Mouse (Mus musculus) heart, embryonic 12.5 days (tissue): ENCODE measurements around the gene Prss35. TPM values are rescaled to one million over a fixed set of nuclear protein-coding genes. Genes with fewer than 3 reads are reported as not detected.

Experiments
- ATAC-seq: fragments of 200-750 bp; cut with Nextera tagmentation; 2 replicates; pipeline ENCODE4 v1.8.0; 2017; ENCODE audit warnings: moderate TSS enrichment, moderate library complexity; ENCODE audit not compliant: insufficient number of reproducible peaks, low FRiP score
- H3K27ac ChIP-seq: fragments of 300-500 bp; sonication (generic); 2 replicates; pipeline ENCODE4 v1.5.1; 2016; ENCODE audit warnings: mild to moderate bottlenecking, moderate library complexity; ENCODE audit not compliant: poor library complexity, severe bottlenecking
- H3K27me3 ChIP-seq: fragments of 300-500 bp; sonication (generic); replicated peaks from 2 replicates; pipeline ENCODE4 v1.6.1; 2016; ENCODE audit warnings: mild to moderate bottlenecking, moderate library complexity
- H3K36me3 ChIP-seq: fragments of 300-500 bp; sonication (generic); 2 replicates; pipeline ENCODE4 v1.6.1; 2016; ENCODE audit warnings: mild to moderate bottlenecking, moderate library complexity
- H3K4me1 ChIP-seq: fragments of 300-500 bp; sonication (generic); replicated peaks from 2 replicates; pipeline ENCODE4 v1.6.1; 2016; ENCODE audit warnings: mild to moderate bottlenecking
- H3K4me2 ChIP-seq: fragments of 300-500 bp; sonication (generic); 2 replicates; pipeline ENCODE4 v1.6.1; 2016; ENCODE audit warnings: mild to moderate bottlenecking, moderate library complexity
- H3K4me3 ChIP-seq: fragments of 300-500 bp; sonication (generic); 2 replicates; pipeline ENCODE4 v1.5.1; 2016; ENCODE audit warnings: mild to moderate bottlenecking
- H3K9ac ChIP-seq: fragments of 300-500 bp; sonication (generic); 2 replicates; pipeline ENCODE4 v1.6.1; 2016; ENCODE audit warnings: mild to moderate bottlenecking, moderate library complexity
- H3K9me3 ChIP-seq: fragments of 300-500 bp; sonication (generic); replicated peaks from 2 replicates; pipeline ENCODE4 v1.6.1; 2016; ENCODE audit warnings: mild to moderate bottlenecking, moderate library complexity
- WGBS: fragments of 180-500 bp; shearing (Covaris S2); methylation state at CpG from one replicate; pipeline ENCODE4 v1.1.7; 2016; 5-methylcytosine and 5-hydroxymethylcytosine counted together
- polyA plus RNA-seq: library from polyadenylated mRNA; unstranded; fragments of >200 nt; fragmentation: Nextera tagmentation; extraction: Ambion mirVana; gene quantifications from 2 replicates; pipeline ENCODE4 v1.2.1, GENCODE M21; 2016

The Prss35 gene
- polyA plus RNA-seq, 1 experiment from 2014 or later: 32.7 TPM

DNA sequence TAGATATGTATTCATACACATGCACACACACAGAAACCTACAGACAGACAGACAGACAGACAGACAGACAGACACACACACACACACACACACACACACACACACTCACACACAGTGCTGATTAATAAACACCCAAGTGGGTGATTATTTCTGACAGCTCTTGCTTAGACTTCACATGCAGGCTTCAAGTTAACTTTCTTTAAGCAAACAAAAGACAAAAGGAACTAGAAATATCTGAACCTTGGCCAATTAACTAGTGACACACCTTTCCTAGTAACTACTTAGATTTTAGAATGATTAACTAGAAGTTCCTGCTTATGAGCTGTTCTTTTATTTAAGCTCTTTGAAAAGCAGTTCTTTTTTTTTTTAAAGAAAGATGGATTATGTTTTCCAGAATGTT lies 9.1 kb upstream of the Prss35 start:
- H3K9me3 ChIP-seq: no peaks in the 10 kb centered on the region
- no peak overlapping the region for H3K4me2 ChIP-seq
- H3K4me3 ChIP-seq: no peak overlapping the region
- H3K9ac ChIP-seq: no peak overlapping the region
- no peaks in the 10 kb centered on the region for H3K36me3 ChIP-seq
- ATAC-seq: no peak
- H3K4me1 ChIP-seq: peaks cover 27% of the 10 kb centered on the region
- no peaks in the 10 kb centered on the region for H3K27me3 ChIP-seq
- H3K27ac ChIP-seq: no peak overlapping the region

DNA sequence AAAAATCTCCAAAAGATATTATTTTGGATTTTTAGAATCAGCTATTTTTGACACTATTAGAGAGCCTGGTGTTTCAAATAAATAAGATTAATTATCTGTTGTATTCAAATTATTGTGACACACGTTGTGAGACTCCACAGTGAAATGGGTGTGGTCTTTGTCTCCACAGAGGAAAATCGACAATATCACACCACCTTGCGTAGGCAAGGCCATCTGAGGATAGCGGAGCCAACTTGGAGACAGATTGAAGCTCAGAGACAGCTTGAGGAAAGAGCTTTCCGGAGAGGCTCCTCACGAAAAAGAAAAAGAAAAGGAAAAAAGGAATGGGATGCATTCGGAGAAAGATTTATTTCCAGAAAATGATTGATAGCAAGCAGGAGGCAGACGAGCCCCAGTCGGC lies 8.7 kb upstream of the Prss35 start:
- 77% methylated on average over 9 of the region's 9 CpGs for WGBS
- Histone ChIP-seq H3K27me3 (no peaks in the 10 kb centered on the region), H3K4me3 (no peak overlapping the region), H3K9me3 (no peaks in the 10 kb centered on the region), H3K9ac (no peak overlapping the region), H3K4me1 (peaks cover 29% of the 10 kb centered on the region), H3K27ac (no peak overlapping the region), H3K4me2 (no peak overlapping the region), H3K36me3 (no peaks in the 10 kb centered on the region)
- ATAC-seq: no peak

GRCm38 (mm10) chr9:86736991-86737390 lies 6.5 kb upstream of the Prss35 start:
- Histone ChIP-seq H3K36me3 (no peaks in the 10 kb centered on the region), H3K9me3 (no peaks in the 10 kb centered on the region), H3K27me3 (no peaks in the 10 kb centered on the region), H3K4me3 (no peak overlapping the region), H3K4me2 (no peak overlapping the region), H3K9ac (no peak overlapping the region), H3K4me1 (peaks cover 32% of the 10 kb centered on the region), H3K27ac (peak overlapping the region; percentile 69)
- peak; percentile 86 for ATAC-seq
- WGBS: 26% methylated on average over 4 of the region's 4 CpGs

DNA sequence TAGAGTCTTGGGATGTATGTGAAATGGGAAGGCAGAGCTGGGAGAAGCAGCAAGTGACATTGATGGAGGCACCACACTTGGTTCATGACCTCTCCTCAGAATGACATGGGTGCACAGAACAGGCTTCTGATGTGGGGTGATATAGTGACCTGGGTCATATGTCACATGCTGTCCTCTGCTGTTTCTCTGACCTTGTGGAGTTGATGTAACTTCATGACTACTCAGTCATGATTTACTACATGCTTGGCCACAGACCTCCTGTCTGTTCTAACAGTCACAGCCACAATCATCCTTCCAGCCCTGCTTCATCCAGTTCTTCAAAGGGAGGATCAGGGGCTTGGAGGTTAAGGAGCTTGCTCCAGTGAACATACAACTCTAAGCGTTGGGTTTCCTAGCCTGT lies 5.4 kb upstream of the Prss35 start:
- no peaks in the 10 kb centered on the region for H3K36me3 ChIP-seq
- no peak overlapping the region for H3K4me3 ChIP-seq
- H3K27me3 ChIP-seq: no peaks in the 10 kb centered on the region
- H3K4me2 ChIP-seq: no peak overlapping the region
- WGBS: 79% methylated on average over 1 of the region's 1 CpGs
- no peak for ATAC-seq
- no peaks in the 10 kb centered on the region for H3K9me3 ChIP-seq
- H3K27ac ChIP-seq: no peak overlapping the region
- H3K4me1 ChIP-seq: peaks cover 38% of the 10 kb centered on the region
- H3K9ac ChIP-seq: no peak overlapping the region

DNA sequence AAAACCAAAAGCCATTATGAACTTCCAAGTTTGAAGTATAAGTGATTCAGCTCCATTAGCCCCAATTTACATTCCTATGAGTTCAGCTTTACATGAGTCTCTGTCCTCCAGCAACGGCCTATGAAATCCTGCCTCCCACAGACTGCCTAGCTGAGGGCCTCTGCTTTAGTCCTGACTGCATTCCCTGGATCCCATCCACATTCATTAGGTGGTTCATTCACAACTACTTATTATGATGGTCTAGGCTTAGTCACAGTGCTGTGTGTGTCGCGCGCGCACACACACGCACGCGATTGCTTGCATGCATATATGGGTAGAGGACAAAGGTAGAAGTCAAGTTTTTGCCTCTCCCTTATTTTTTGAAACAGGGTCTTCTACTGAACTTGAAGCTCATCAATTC lies 4.6 kb upstream of the Prss35 start:
- H3K36me3 ChIP-seq: no peaks in the 10 kb centered on the region
- peaks cover 45% of the 10 kb centered on the region for H3K4me1 ChIP-seq
- no peak overlapping the region for H3K4me2 ChIP-seq
- no peak overlapping the region for H3K9ac ChIP-seq
- H3K27me3 ChIP-seq: no peaks in the 10 kb centered on the region
- no peaks in the 10 kb centered on the region for H3K9me3 ChIP-seq
- H3K4me3 ChIP-seq: no peak overlapping the region
- no peak overlapping the region for H3K27ac ChIP-seq
- ATAC-seq: no peak
- WGBS: 93% methylated on average over 8 of the region's 8 CpGs

- 28% methylated on average over 3 of the region's 3 CpGs for WGBS
- ATAC-seq: no peak
- Histone ChIP-seq H3K36me3 (no peaks in the 10 kb centered on the region), H3K4me2 (no peak overlapping the region), H3K9ac (no peak overlapping the region), H3K27me3 (no peaks in the 10 kb centered on the region), H3K27ac (no peak overlapping the region), H3K4me1 (peaks cover 46% of the 10 kb centered on the region), H3K9me3 (no peaks in the 10 kb centered on the region), H3K4me3 (no peak overlapping the region)
These were observed 3.5 kb upstream of the Prss35 start for GRCm38 (mm10) chr9:86739971-86740370.

DNA sequence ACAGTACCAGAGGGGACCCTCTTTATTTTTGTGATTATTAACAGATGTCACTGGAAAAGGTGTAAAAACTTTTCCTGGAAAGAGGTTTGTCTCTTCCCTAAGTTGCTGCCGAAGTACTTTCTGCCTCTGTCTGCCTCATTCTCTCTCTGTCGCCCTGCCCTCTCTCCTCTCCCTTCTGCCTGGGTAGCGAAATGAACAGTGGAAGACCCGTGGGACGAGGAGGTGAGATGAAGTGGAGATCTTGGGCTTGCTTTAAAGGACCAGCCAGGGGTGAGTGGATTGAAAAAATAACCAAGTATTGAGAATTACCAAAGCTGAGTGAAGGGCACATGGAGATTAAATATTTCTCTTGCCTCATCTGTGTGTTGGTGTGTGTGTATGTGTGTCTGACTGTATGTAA lies 592 bp downstream of the Prss35 start:
- H3K27ac ChIP-seq: peak overlapping the region; percentile 18; the same call in 1 of the 2 replicates

DNA sequence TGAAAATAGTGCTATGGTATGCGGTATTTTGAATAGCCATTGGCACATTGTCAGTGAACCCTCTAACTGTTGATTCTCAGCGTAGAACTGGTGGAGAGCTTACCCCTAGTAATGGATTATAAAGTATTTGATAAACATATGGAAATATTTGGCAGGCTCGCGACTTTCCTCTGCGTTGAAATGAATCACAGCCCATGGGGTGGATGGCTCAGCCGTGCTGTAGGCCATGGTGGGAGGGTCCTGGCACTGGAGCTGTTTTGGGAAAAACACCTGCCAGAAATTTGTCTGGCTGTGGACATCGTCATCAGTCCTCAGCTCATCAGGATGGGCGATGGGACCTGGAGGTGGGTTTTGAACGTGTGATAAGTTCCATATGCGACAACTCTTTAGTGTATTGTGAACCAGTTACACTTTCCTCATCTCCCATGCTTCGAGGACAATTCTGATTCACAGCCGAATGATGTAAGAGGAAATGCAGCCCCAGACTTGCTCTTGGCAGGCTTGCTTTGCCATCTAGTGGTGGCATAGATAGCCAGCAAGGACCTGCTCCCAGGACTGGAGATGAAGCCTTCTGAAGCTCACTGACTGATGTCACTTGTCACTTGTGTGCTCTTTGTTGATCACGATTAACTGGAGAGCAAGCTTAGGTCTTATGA lies 2.6 kb downstream of the Prss35 start:
- WGBS: 30% methylated on average over 13 of the region's 13 CpGs
- Histone ChIP-seq H3K4me1 (peaks cover 13% of the 10 kb centered on the region), H3K4me3 (no peak overlapping the region), H3K9ac (no peak overlapping the region), H3K36me3 (no peaks in the 10 kb centered on the region), H3K27ac (no peak overlapping the region), H3K9me3 (no peaks in the 10 kb centered on the region), H3K4me2 (peak overlapping the region; percentile 29; the same call in 1 of the 2 replicates), H3K27me3 (no peaks in the 10 kb centered on the region)
- ATAC-seq: peak; percentile 68

More for the DNA sequence above, 592 bp downstream of the Prss35 start:
- no peak for ATAC-seq
- Histone ChIP-seq H3K4me2 (peak overlapping the region; percentile 79), H3K36me3 (no peaks in the 10 kb centered on the region), H3K9me3 (no peaks in the 10 kb centered on the region), H3K4me1 (peaks cover 22% of the 10 kb centered on the region), H3K27me3 (no peaks in the 10 kb centered on the region), H3K9ac (no peak overlapping the region), H3K4me3 (peak overlapping the region; percentile 52)
- 45% methylated on average over 5 of the region's 5 CpGs for WGBS

GRCm38 (mm10) chr9:86762477-86763376 lies 19.3 kb downstream of the Prss35 start:
- H3K27ac ChIP-seq: no peak overlapping the region
- no peaks in the 10 kb centered on the region for H3K27me3 ChIP-seq
- H3K4me2 ChIP-seq: no peak overlapping the region
- ATAC-seq: no peak
- no peak overlapping the region for H3K4me3 ChIP-seq
- H3K9me3 ChIP-seq: 0 out of 2 replicates have a peak, but pooled peaks cover 7% of the 10 kb centered on the region
- 50% methylated on average over 8 of the region's 8 CpGs for WGBS
- H3K9ac ChIP-seq: no peak overlapping the region
- H3K36me3 ChIP-seq: peaks cover 8% of the 10 kb centered on the region
- no peaks in the 10 kb centered on the region for H3K4me1 ChIP-seq

DNA sequence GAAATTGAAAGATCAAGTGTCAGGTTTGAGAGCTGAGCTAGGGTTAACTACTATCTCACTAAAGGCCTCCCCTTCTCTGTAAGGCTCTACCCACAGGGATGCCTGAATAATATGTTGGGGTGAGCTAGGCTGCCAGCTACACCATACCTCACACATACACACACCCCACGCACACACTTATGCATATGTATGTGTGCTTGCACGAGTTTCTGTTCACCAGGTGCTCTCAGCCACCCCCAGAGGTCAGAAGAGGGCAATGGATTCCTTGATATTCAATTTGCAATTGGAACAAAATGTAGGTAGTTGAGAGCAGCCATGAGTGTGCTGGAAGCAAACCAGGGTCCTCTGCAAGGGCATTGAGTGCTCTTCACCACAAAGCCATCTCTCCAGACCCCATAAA lies 20.6 kb downstream of the Prss35 start:
- 60% methylated on average over 2 of the region's 2 CpGs for WGBS
- Histone ChIP-seq H3K27me3 (no peaks in the 10 kb centered on the region), H3K4me2 (no peak overlapping the region), H3K4me1 (no peaks in the 10 kb centered on the region), H3K4me3 (no peak overlapping the region), H3K9ac (no peak overlapping the region), H3K9me3 (0 out of 2 replicates have a peak, but pooled peaks cover 6% of the 10 kb centered on the region), H3K36me3 (peaks cover 9% of the 10 kb centered on the region), H3K27ac (no peak overlapping the region)
- no peak for ATAC-seq

- Histone ChIP-seq H3K9me3 (no peaks in the 10 kb centered on the region), H3K4me2 (no peak overlapping the region), H3K4me3 (no peak overlapping the region), H3K27me3 (no peaks in the 10 kb centered on the region), H3K9ac (no peak overlapping the region), H3K27ac (no peak overlapping the region), H3K4me1 (no peaks in the 10 kb centered on the region; the same call in 1 of the 2 replicates), H3K36me3 (peaks cover 13% of the 10 kb centered on the region)
- WGBS: 69% methylated on average over 10 of the region's 10 CpGs
- no peak for ATAC-seq
These were observed 23.5 kb downstream of the Prss35 start for GRCm38 (mm10) chr9:86766991-86767390.
